Mouse (Mus musculus) gastrocnemius, adult 18-20 months (tissue): ENCODE results near the gene Fancd2. TPM values are rescaled to one million over a fixed set of nuclear protein-coding genes. Genes with fewer than 3 reads are reported as not detected.

Source experiments
- DNase-seq: peaks from one replicate; pipeline ENCODE4 v3.0.0; 2021; ENCODE audit warnings: low spot score
- long read RNA-seq, 2 experiments: library from polyadenylated mRNA; stranded (forward); transcript quantifications; one replicate each; pipeline ENCODE4 v2.0.0; 2021
- total RNA-seq, 2 experiments: library from RNA; stranded (reverse); gene quantifications; 2 replicates each; pipeline ENCODE4 v1.2.3; 2021

Fancd2 gene
- total RNA-seq = under 1 TPM; 0.09 to 0.32 TPM
- long read RNA-seq, experiment 1, partial matches to known transcripts = 0 of 2 reads
- long read RNA-seq, experiment 1, other reads (novel, unspliced or antisense) = 2 of 2 reads
- long read RNA-seq, experiment 2, partial matches to known transcripts = 0 of 1 reads
- long read RNA-seq, experiment 2, other reads (novel, unspliced or antisense) = 1 of 1 reads

GRCm38 (mm10) chr6:113530932-113531839 lies at the start of gene Fancd2, which contains the start of gene Emc3:
Fancd2 (plus strand) TSS chr6:113531682.
Emc3 (minus strand) TSS chr6:113531652.
- peak; percentile 91 for DNase-seq

- peak; percentile 38 for DNase-seq
Measured at GRCm38 (mm10) chr6:113482477-113483099, 48.9 kb upstream of the Fancd2 start.

GRCm38 (mm10) chr6:113483100-113483615 lies 48.3 kb upstream of the Fancd2 start, which contains the start of gene Creld1:
Creld1 (plus strand) TSS chr6:113483297.
- DNase-seq = peak; percentile 95

DNA sequence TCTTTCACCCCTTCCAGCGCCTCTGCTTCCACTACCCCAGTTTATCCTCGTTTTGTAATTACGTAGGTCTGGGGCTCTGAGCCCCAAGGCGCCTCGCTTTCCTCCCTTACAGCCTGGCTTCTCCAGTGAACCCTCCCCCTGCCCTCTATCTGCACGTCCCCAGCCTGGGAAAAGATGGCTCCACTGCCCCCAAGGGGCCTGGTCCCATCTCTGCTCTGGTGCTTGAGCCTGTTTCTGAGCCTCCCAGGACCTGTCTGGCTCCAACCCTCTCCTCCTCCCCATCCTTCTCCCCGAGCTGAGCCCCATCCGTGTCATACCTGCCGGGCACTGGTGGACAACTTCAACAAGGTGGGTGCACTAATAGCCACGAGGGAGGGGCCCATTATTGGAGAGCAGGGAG lies 47.8 kb upstream of the Fancd2 start:
- DNase-seq = no peak

DNA sequence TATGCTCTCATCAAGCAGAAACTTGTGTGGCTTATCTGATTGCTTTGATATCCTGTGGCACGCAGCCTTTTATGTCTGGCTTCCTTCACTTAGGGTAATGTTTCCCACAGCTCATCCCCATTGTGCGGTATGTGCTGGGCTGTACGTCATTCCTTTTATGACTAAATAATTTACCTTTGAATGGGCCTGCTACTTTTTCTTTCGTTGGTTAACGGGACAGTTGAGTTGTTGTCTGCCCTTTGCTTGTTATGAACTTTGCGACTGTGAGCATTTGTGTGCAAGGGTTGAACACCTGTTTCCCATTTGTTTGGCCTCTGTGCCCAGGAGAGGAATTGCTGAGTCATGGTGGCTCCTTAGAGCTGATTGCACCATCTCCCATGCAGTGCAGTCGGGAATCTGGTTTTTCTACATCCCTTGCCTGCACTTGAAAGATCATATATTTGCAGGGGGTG lies 44.3 kb upstream of the Fancd2 start:
- peak; percentile 63 for DNase-seq

GRCm38 (mm10) chr6:113489410-113489809 lies 42.1 kb upstream of the Fancd2 start:
- DNase-seq = no peak

GRCm38 (mm10) chr6:113492101-113492864 lies 39.2 kb upstream of the Fancd2 start:
- DNase-seq = no peak

DNA sequence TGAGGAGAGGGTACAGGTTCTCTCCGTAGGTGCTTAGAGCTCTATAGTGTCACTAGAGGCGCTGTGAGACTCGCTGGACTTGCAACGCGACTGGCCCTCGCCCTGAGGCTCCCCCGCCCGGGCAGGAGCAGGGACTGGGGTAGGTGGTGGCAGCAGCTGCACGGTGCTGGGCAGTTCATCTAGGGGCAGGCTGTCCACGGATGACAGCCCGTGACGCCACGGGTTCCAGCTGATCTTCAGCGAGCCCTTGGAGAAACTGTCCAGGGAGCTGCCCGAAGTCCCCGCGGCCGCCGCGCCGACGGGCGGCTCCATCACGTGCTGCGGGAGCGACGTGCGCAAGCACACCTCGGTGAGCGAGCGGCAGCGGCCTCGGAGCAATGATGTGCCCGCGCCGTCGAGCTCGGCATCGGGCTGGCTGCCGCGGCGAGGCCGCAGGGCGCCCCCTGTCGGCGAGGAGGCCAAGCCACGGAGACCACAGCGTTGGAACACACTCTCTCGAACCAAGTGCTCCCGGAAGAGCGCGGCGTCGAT lies 37.2 kb upstream of the Fancd2 start:
- DNase-seq = peak; percentile 66

- DNase-seq = no peak
Measured at GRCm38 (mm10) chr6:113495071-113495675, 36.3 kb upstream of the Fancd2 start.

DNA sequence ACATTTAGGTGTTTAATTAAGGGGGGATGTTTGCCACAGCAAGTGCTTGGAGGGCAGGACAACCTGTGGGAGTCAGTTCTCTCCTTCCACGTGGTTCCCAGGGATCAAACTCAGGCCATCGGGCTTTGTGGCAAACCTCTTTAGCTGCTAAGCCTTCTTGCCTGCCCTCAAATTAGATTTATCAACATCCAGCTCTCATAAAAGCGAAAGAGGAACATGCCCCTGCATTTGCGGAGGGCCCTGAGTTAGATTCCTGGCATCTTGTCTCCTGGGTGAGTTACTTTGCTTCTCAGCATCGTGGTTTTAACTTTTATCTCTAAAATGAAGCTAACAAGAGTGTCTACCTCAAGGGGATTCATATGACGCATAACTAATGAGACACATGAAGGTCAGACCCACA lies 32.1 kb upstream of the Fancd2 start:
- no peak for DNase-seq

DNA sequence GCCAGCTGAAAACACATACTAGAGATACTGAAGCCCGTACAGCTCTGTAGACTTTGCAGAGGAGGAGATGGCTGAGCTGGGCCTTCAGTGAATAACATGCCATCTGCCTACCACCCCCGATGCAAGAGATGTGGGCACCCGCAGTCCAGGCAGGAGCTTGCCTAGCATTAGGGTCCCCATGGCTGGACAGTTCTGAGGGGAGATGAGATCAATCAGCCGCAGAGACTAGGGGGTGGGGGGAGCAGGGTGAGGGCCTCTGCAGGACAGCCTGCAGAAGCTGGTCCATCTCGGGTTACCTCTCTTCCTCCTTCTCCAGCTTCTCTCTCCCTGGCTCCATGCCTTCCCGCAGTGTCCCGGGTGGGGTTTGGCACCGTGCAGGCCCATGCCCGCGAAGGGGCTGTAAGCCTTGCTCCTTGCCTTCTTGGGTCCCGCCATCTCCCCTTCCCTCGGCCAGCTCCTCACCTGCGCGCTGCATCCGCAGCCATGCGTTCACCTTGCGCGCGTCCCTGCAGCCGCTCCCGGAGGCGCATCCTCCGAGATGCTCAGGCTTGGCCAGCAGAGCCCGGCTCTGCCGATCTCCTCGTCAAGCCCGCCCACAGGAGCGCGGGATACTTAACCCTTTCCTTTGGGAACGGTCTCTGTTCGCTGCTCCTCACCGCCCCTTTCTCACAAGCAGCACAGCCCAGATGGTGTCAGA lies 29.9 kb upstream of the Fancd2 start, which contains the start of gene Prrt3:
Gene Prrt3 (minus strand): TSS at position 544 of the 697 bp plus-strand sequence.
- no peak for DNase-seq

GRCm38 (mm10) chr6:113502801-113503200 lies 28.7 kb upstream of the Fancd2 start:
- DNase-seq = no peak

DNA sequence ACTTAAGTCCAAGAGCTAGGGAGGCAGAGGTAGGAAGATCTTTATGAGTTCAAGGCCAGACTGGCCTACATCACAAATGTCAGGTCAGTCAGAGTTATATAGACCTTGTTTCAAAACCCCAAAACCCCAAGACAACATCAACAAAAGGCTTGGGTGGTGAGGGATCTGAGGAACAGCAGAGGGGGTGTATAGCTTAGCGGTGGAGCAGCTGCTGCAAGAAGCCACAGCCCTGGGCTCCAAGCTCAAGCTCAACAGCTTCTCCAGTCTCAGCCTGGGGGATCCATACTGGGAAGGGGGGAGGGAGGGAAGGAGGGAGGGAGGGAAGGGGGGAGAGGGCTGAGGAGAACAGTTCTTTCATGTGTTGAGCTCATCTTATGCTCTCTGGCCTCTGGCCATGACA lies 25.8 kb upstream of the Fancd2 start:
- no peak for DNase-seq

DNA sequence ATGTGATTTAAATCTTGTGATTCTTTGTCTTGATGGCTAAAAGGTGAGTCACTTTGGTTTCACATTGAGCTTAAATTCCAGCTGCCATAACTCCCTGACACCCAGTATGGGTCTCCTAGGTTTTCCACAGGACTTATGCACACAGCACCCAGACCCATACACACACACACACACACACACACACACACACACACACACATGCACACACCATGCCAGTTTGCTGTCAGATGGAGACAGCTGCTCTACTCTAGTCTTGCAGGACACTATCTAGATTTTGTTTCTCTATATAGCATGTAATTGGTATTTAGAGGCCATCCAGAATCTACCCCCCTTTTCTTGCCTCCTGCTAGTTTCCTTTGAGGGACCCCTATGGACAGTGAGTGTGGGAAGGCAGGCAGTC lies 24.4 kb upstream of the Fancd2 start:
- no peak for DNase-seq

DNA sequence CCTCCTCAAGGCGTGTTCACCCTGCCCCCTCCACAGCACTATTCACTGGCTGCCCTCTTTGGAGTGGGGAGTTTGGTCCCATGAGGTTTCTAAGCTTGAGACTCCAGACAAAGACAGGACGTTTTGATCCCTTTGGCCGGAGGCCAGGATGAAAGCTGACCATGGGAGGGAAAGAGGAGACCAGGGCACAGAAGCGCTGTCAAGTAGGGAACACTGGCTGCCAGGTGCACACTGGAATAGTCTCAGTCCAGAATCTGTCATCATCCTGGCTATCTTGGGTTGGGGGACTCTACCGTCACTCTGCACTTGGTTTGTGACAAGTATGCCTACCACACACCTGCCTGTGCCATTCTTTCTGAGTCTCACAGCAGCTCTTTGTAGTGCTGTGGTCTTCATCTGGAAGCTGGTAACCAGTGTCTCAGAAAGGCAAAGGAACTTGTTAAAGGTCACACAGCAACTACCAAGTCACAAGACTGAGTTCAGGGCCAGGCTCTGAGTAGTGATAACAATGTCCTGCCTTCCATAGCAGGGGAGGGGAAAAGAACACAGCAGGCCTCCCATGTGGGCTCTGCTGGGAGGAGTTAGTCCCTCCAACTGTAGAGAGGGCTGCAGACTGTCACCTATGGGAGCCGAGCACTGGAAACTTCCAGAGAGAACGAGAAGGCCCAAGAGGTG lies 23.1 kb upstream of the Fancd2 start:
- peak; percentile 81 for DNase-seq

GRCm38 (mm10) chr6:113508947-113509280 lies 22.6 kb upstream of the Fancd2 start:
- DNase-seq = peak; percentile 63

DNA sequence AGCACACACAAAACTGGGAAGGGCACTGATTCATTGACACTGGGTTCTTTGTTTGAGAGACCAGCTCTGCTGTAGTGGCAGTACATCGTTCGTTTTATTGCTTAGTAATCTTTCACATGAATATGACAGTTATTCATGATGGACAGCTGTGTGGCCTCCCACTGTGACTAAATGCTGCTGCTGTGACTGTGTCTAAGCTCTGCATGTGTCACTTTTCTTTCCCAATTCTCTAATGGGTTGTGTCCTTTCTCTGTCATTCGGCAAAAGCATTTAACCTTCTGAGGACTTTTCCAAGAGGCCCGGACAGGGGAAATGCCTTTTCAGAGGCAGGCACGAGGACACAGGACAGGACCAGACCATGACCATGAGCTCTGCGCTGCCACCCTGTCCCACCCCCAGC lies 17.5 kb upstream of the Fancd2 start:
- DNase-seq = no peak

- no peak for DNase-seq
Measured at GRCm38 (mm10) chr6:113514600-113514999, 16.9 kb upstream of the Fancd2 start.

DNA sequence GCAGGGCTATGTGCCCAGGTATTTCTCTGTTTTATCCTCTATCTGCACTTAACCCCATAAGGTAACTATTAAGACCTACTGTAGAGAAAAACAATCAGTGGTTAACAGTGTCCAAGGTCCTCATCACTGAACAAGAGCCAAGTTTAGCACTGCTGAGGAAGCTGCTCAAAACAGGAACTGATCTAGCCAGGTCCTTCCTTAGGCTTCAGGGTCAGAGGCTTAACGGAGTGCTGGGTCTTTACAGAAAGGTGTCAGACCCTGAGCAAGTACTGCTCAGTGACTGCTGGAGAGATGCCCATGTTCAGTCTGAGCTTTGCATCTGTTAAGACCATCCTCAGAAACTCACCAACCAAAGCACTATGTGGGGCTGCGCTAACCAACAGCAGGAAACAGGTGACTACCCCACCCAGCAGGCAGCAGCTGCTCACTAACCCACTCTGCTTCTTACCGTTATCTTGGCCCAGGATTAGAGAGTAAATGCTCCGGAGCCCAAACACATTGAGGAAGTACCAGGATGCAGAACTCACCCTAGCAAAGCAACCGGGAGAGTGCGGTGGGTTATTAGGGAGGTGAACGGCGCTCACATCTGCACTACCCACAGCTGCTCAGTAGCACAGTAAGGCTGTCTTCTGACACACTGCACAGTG lies 13.9 kb upstream of the Fancd2 start:
- no peak for DNase-seq
